Mouse (Mus musculus) heart, embryonic 13.5 days (tissue): ENCODE measurements around the gene Gast. TPM values are rescaled to one million over a fixed set of nuclear protein-coding genes. Genes with fewer than 3 reads are reported as not detected.
A peak's percentile ranks its signal among the peaks of the same experiment; 100 is the strongest.
"Not testable (repeated sequence)": the region's sequence is repeated elsewhere in the genome, so short reads cannot be mapped to it uniquely, and the experiment has no call there.

Experiments
- ATAC-seq: fragments of 200-750 bp; cut with Nextera tagmentation; 2 replicates; pipeline ENCODE4 v1.8.0; 2017; ENCODE audit warnings: moderate TSS enrichment; ENCODE audit not compliant: insufficient number of reproducible peaks, low FRiP score, low TSS enrichment; ENCODE audit errors: extremely low read depth
- H3K27ac ChIP-seq: fragments of 300-500 bp; sonication (generic); replicated peaks from 2 replicates; pipeline ENCODE4 v1.5.1; 2015; ENCODE audit warnings: moderate library complexity, mild to moderate bottlenecking, inconsistent platforms
- H3K27me3 ChIP-seq: fragments of 300-500 bp; sonication (generic); replicated peaks from 2 replicates; pipeline ENCODE4 v1.6.1; 2015; ENCODE audit warnings: mild to moderate bottlenecking, inconsistent platforms
- H3K36me3 ChIP-seq: fragments of 300-500 bp; sonication (generic); 2 replicates; pipeline ENCODE4 v1.6.1; 2015; ENCODE audit warnings: mild to moderate bottlenecking, inconsistent platforms
- H3K4me1 ChIP-seq: fragments of 300-500 bp; sonication (generic); 2 replicates; pipeline ENCODE4 v1.6.1; 2015; ENCODE audit warnings: inconsistent platforms
- H3K4me2 ChIP-seq: fragments of 300-500 bp; sonication (generic); 2 replicates; pipeline ENCODE4 v1.6.1; 2015; ENCODE audit warnings: inconsistent platforms, mild to moderate bottlenecking, moderate library complexity
- H3K4me3 ChIP-seq: fragments of 300-500 bp; sonication (generic); 2 replicates; pipeline ENCODE4 v1.5.1; 2015; ENCODE audit warnings: moderate library complexity, mild to moderate bottlenecking, inconsistent platforms
- H3K9ac ChIP-seq: fragments of 300-500 bp; sonication (generic); 2 replicates; pipeline ENCODE4 v1.6.1; 2015; ENCODE audit warnings: inconsistent platforms, mild to moderate bottlenecking, moderate library complexity
- H3K9me3 ChIP-seq: fragments of 300-500 bp; sonication (generic); 2 replicates; pipeline ENCODE4 v1.6.1; 2016; ENCODE audit warnings: inconsistent platforms
- WGBS: fragments of 180-500 bp; shearing (Covaris S2); methylation state at CpG from one replicate; pipeline ENCODE4 v1.1.7; 2015; ENCODE audit warnings: mixed read lengths; 5-methylcytosine and 5-hydroxymethylcytosine counted together
- polyA plus RNA-seq: library from polyadenylated mRNA; unstranded; fragments of >200 nt; fragmentation: Nextera tagmentation; extraction: Ambion mirVana; gene quantifications from 2 replicates; pipeline ENCODE4 v1.2.1, GENCODE M21; 2015

Gene Gast
- polyA plus RNA-seq, 1 experiment from 2014 or later: not detected

DNA sequence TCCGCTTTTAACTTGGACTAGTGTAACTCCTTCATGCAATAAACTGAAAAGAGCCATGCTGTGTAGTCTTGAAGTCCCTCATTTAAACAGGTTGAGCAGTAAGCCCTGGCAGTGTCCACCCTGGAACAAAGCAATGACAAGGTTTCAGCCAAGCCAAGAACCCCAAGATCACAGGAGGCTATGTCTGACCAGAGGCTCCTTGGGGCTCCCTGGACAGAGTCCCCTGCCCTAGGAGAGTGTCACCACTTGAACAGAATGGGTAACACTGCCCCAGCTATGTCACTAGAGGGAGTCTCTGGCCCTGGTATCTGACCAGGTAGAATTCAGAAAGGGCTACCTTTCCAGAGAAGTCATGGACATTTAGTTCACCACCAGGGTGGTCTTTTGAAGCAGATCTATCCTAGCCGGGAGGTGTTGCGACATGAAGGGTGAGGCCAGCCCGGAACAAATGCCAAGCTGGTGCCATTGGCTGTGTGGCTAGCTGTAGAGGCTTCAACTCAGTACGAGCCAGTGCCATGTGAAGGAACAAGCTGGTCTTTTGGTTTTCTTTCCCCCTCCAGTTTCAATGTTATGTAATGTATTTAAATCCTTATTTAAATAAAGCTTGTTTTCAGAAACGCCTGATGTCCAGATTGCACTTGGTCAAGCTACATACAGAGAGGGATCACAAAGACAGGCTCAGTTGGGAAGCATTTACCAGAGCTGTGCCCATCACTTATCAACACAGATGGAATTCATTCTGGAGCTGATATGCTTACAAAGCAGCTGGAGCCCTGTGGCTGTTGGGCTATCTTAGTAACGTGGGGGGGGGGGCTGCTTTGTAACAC is 12.5 kb upstream of the Gast start:
- Histone ChIP-seq H3K4me1 (peaks cover 18% of the 10 kb centered on the region), H3K27ac (peak overlapping the region; percentile 32; the same call in 1 of the 2 replicates), H3K4me2 (peak overlapping the region; percentile 92), H3K4me3 (peak overlapping the region; percentile 87), H3K36me3 (peaks cover 26% of the 10 kb centered on the region), H3K9ac (peak overlapping the region; percentile 42; the same call in 1 of the 2 replicates)
- not testable (repeated sequence) for ATAC-seq, H3K27me3 ChIP-seq, H3K9me3 ChIP-seq
- WGBS: 77% methylated on average over 7 of the region's 7 CpGs

DNA sequence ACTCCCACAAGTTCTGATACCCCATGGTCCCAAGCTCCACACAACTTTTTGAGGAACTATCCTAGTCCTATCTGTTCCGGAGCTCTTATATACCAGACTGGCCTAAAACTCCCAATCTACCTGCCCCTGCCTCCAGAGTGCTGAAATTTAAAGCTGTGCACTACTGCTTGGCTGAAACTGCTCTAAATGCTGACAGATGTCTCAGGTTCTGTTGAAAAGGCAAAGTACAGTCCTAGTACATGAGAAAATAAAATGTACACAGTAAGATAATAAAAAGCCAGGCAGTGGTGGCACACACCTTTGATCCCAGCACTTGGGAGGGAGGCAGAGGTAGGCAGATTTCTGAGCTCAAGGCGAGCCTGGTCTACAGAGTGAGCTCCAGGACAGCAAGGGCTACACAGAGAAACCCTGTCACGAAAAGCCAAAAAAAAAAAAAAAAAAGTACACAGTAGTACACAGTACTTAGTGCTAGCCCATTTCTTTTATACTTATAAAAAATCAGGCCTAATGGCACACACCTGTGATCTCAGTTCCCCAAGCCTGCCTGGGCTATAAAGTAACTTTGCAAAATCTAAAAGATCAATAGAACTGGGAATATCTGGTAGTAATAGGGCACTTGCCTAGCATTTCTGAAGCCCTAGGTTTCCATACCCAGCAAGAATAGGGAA is 11.5 kb upstream of the Gast start:
- no peak overlapping the region for H3K27ac ChIP-seq
- no peak for ATAC-seq
- H3K4me2 ChIP-seq: peak overlapping the region; percentile 92
- peaks cover 28% of the 10 kb centered on the region for H3K4me1 ChIP-seq
- 57% methylated on average over 3 of the region's 3 CpGs for WGBS
- H3K9ac ChIP-seq: no peak overlapping the region
- no peak overlapping the region for H3K4me3 ChIP-seq
- no peaks in the 10 kb centered on the region for H3K27me3 ChIP-seq
- H3K9me3 ChIP-seq: no peaks in the 10 kb centered on the region
- H3K36me3 ChIP-seq: peaks cover 26% of the 10 kb centered on the region

DNA sequence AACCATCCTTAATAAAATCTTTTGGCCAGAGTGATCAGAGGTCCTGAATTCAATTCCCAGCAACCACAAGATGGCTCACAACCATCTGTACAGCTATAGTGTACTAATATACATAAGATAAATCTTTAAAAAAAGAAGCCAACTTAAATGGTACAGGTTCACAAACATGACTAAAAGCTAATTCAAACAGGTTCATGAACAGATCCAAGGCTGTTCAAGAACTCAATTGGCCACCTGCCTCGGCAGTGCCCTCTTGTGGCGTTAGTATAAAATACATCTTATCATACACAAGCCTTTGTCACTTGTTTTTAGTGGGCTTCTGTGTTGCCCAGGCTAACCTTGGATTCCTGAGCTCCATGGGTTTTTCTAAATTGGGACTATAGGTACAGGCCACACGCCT is 10.6 kb upstream of the Gast start:
- H3K9me3 ChIP-seq: no peaks in the 10 kb centered on the region
- no peak for ATAC-seq
- no peak overlapping the region for H3K9ac ChIP-seq
- no peak overlapping the region for H3K4me2 ChIP-seq
- H3K36me3 ChIP-seq: peaks cover 26% of the 10 kb centered on the region
- H3K27me3 ChIP-seq: no peaks in the 10 kb centered on the region
- 22% methylated on average over 3 of the region's 3 CpGs for WGBS
- H3K4me3 ChIP-seq: no peak overlapping the region
- no peak overlapping the region for H3K27ac ChIP-seq
- H3K4me1 ChIP-seq: peaks cover 30% of the 10 kb centered on the region

DNA sequence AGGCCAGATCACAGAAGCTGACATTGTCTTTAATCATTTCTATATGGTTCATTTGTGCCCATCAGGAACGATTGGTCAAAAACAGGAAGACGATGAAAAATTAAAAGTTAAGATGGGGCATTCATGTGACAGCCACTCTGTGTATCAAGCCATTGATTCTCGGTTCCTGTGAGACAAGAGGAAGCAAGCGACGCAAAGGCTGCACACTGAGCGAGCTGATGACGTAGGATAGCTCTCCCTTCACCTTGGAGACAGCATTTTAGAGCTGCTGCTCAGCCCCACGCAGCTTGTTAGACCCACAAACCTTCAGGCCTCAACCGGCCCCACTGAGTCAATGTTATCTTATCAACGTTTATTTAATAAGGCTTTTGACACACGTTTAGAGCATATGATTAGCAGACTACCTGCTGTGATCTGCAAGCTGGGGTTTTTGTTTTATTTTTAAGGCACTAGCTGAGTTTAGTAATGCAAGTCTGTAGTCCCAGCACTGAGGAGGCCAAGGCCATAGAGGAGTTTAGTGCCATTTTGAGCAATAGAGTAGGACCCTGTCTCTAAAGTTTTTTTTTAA is 9.1 kb upstream of the Gast start:
- no peak for ATAC-seq
- H3K4me3 ChIP-seq: no peak overlapping the region

DNA sequence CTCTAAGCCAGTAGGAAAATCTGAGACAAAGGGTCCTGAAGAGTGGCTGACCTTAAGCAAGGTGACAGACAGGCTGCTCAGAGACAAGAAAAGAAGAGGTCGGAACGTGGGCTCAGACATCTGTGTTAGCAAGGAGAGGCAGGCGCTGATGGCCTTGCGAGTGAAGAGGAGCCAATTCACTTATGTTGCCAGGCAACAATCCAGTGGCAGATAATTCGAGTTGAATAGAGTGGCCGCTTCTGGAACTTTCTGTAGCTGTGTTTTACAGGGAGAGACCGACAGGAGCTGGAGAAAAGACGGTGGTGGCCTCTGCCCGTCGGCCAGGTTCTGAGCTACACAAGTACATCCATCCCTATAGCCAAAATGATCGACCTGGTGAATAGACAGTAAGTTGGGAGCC is 6.9 kb upstream of the Gast start:
- no peak overlapping the region for H3K4me3 ChIP-seq
- peak overlapping the region; percentile 53 for H3K27ac ChIP-seq
- no peaks in the 10 kb centered on the region for H3K9me3 ChIP-seq
- ATAC-seq: no peak
- H3K4me1 ChIP-seq: peaks cover 14% of the 10 kb centered on the region
- H3K36me3 ChIP-seq: peaks cover 7% of the 10 kb centered on the region
- H3K4me2 ChIP-seq: no peak overlapping the region
- no peak overlapping the region for H3K9ac ChIP-seq
- peaks cover 4% of the 10 kb centered on the region; the same call in 1 of the 2 replicates for H3K27me3 ChIP-seq
- WGBS: 31% methylated on average over 11 of the region's 11 CpGs

More for the DNA sequence above, 9.1 kb upstream of the Gast start:
- H3K4me2 ChIP-seq: no peak overlapping the region
- H3K4me1 ChIP-seq: peaks cover 26% of the 10 kb centered on the region
- 72% methylated on average over 11 of the region's 11 CpGs for WGBS
- peaks cover under 1% of the 10 kb centered on the region; the same call in 1 of the 2 replicates for H3K27me3 ChIP-seq
- H3K27ac ChIP-seq: no peak overlapping the region
- peaks cover 26% of the 10 kb centered on the region for H3K36me3 ChIP-seq
- no peaks in the 10 kb centered on the region for H3K9me3 ChIP-seq
- H3K9ac ChIP-seq: no peak overlapping the region

DNA sequence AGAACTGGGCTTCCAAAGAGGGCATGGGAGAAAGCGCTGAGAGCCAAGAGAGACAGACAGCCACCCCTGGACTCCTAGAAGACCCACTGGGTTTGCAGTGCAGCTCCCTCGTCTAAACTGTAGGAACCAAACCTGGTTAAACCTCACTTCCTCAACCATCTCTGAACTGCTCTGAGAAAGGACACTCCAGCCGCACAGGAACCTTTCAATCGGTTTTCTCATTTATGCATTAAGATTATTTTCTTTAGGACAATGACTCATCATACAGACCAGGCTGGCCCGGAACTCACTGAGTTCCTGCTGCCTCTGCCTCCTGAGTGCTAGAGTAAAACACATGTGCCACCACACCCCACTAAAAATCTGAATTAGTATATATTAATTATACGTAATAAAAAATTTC is 6.4 kb upstream of the Gast start:
- Histone ChIP-seq H3K4me2 (no peak overlapping the region), H3K27ac (peak overlapping the region; percentile 53; the same call in 1 of the 2 replicates), H3K9ac (no peak overlapping the region), H3K4me1 (peaks cover 14% of the 10 kb centered on the region), H3K27me3 (peaks cover 4% of the 10 kb centered on the region; the same call in 1 of the 2 replicates), H3K36me3 (peaks cover 3% of the 10 kb centered on the region), H3K9me3 (no peaks in the 10 kb centered on the region), H3K4me3 (no peak overlapping the region)
- WGBS: 73% methylated on average over 6 of the region's 6 CpGs
- ATAC-seq: no peak

DNA sequence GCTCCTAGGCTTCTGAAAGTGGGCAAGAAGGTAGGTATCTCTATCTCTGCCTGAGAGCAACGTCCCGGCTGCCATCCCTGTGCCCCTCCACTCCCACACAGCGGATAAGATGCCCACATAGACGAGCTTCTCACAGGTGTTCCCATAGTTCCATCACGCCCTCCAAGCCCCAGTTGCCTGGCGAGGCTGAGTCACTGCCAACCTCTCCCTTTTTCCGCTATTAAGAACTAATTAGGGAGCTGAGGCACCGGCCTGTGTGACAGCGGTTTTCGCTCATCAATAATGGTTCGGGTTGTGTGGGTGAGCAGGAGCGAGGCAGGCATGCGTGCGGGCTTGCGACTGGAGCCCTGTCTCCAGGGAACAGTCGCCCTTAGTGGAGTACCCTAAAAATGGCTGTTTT is 4.0 kb upstream of the Gast start:
- Histone ChIP-seq H3K27ac (no peak overlapping the region), H3K27me3 (peaks cover 4% of the 10 kb centered on the region; the same call in 1 of the 2 replicates), H3K4me1 (peaks cover 14% of the 10 kb centered on the region), H3K9me3 (no peaks in the 10 kb centered on the region), H3K9ac (no peak overlapping the region), H3K4me2 (no peak overlapping the region), H3K4me3 (no peak overlapping the region), H3K36me3 (no peaks in the 10 kb centered on the region)
- 62% methylated on average over 16 of the region's 16 CpGs for WGBS
- ATAC-seq: no peak

DNA sequence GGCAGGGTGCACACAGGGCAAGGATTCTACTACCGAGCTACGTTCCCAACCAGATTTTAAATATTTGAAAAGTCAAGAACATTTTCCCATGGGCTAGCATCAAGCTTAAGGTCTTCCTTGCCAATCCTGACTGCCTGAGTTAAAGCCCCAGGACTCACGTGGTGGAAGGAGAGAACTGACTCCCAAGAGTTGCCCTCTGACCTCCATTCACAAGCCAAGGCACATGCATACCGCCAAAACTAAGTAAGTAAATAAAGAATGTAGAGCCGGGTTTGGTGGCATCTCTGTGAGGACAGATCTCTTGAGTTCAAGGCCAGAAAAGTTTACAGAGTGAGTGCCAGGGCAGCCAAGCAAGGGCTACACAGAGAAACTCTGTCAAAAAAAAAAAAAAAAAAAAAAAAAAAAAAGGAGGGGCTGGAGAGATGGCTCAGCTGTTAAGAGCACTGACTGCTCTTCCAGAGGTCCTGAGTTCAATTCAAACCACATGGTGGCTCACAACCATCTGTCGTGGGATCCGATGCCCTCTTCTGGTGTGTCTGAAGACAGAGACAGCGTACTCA is 3.3 kb upstream of the Gast start:
- not testable (repeated sequence) for H3K27ac ChIP-seq, ATAC-seq, H3K36me3 ChIP-seq, H3K27me3 ChIP-seq, H3K4me3 ChIP-seq, H3K9me3 ChIP-seq, H3K4me2 ChIP-seq, H3K9ac ChIP-seq
- peaks cover 17% of the 10 kb centered on the region for H3K4me1 ChIP-seq
- 67% methylated on average over 8 of the region's 8 CpGs for WGBS

DNA sequence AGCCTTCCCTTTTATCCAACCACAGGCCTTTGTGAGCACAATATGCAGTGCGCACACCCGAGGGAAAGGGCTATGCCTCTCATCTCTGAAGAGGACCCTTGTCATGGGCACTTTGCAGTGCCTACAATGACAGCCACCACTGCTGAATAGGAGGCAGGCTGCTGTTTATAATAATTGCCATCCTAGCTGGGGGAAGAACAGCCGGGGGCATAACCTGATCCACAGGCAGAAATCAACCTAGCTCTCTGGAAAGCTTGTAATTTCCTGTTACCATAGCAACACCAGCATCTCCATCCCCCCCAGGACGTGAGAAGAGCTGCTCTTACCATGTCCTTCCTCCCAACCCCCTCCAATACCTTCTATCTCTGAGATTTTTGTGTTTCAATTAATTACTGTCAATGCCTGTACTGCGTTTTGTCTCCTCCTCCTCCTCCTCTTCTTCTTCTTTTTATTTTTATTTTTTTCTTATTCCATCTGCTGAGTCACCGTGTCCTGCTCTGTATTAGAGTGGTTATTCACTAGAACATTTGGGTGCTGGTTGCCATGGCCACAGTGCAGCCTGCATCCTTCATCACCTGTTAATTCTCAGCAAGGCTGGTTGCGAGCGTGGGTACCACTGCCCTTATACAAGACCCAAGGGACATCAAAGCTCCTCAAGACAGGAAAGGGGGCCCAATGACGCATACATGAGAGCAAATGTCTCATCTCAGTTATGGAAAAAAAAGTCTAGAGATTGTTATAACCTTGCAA is 1.3 kb upstream of the Gast start:
- Histone ChIP-seq H3K27me3 (peaks cover 4% of the 10 kb centered on the region; the same call in 1 of the 2 replicates), H3K4me1 (peaks cover 8% of the 10 kb centered on the region), H3K4me3 (no peak overlapping the region), H3K36me3 (no peaks in the 10 kb centered on the region), H3K27ac (no peak overlapping the region), H3K9me3 (no peaks in the 10 kb centered on the region), H3K9ac (no peak overlapping the region), H3K4me2 (no peak overlapping the region)
- ATAC-seq: no peak
- whole genome bisulfite sequencing: 63% methylated on average over 9 of the region's 9 CpGs

DNA sequence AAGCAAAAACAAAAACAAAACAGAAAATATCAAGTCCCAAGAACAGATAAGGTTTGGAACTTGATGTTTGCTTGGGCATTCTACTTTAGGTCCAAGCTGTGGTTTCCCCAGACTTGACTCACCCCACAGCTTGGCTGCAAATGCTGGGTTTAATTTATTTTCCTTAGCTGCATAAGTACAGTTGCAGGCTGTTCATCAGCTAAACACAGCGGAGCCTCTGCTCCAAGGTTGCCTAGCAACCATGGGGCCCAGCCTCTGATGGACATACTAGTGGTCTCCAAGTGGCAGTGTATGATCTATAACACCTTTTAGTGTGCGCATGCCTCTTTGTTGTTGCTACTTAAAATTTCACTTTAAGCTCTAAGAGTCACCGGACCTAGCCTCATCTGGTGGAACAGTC is 1.5 kb downstream of the Gast start:
- no peak overlapping the region for H3K4me2 ChIP-seq
- no peak overlapping the region for H3K27ac ChIP-seq
- 55% methylated on average over 3 of the region's 3 CpGs for WGBS
- H3K4me3 ChIP-seq: no peak overlapping the region
- H3K4me1 ChIP-seq: peaks cover 8% of the 10 kb centered on the region
- ATAC-seq: no peak
- no peak overlapping the region for H3K9ac ChIP-seq
- no peaks in the 10 kb centered on the region for H3K9me3 ChIP-seq
- H3K27me3 ChIP-seq: no peaks in the 10 kb centered on the region
- no peaks in the 10 kb centered on the region for H3K36me3 ChIP-seq

DNA sequence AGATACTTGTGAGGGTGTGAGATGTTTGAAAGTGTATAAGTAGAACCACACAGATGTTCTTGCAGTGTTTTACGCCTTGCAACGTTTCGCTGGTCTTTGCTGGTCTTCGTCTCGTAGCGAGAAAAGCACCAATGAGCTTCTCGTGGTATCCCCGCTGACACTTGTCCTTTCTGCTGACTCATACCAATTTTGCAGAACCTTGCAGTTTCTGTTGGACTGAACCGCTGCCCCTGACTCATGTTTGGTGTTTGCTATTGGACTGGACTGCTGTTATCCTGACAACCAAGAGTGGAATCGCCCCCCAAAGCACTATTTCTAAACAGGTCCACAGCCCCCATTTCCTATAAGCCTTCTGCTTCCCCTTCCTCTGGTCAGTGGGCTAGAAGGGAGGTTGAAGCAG is 10.1 kb downstream of the Gast start:
- Histone ChIP-seq H3K4me2 (no peak overlapping the region), H3K9ac (no peak overlapping the region), H3K36me3 (no peaks in the 10 kb centered on the region), H3K9me3 (no peaks in the 10 kb centered on the region), H3K4me1 (no peaks in the 10 kb centered on the region), H3K4me3 (no peak overlapping the region), H3K27me3 (peaks cover 5% of the 10 kb centered on the region), H3K27ac (no peak overlapping the region)
- no peak for ATAC-seq
- 80% methylated on average over 10 of the region's 10 CpGs for WGBS
